Mouse (Mus musculus) forebrain, embryonic 11.5 days (tissue): ENCODE measurements at regions not wholly inside any gene's neighbourhood (a gene's known extent, or its start where the extent isn't known, plus 50 kb on each side); places are given as distances from the start of the nearest gene placed in this dataset.

Source experiments
- ATAC-seq: fragments of 200-750 bp; cut with Nextera tagmentation; replicated peaks from 2 replicates; pipeline ENCODE4 v1.8.0; 2017; ENCODE audit warnings: moderate TSS enrichment; ENCODE audit not compliant: low FRiP score
- DNase-seq: peaks from one replicate; pipeline ENCODE4 v3.0.0-alpha.2; 2017; ENCODE audit warnings: low spot score
- H3K27ac ChIP-seq: fragments of 300-500 bp; sonication (generic); 2 replicates; pipeline ENCODE4 v1.5.1; 2014; ENCODE audit warnings: low read depth, low read length
- H3K27me3 ChIP-seq: fragments of 300-500 bp; sonication (generic); 2 replicates; pipeline ENCODE4 v1.6.1; 2014; ENCODE audit warnings: mild to moderate bottlenecking, low read length, mixed read lengths; ENCODE audit not compliant: control insufficient read depth, insufficient read depth
- H3K36me3 ChIP-seq: fragments of 300-500 bp; sonication (generic); 2 replicates; pipeline ENCODE4 v1.6.1; 2014; ENCODE audit warnings: mild to moderate bottlenecking, low read length, moderate library complexity, mixed read lengths; ENCODE audit not compliant: control insufficient read depth, insufficient read depth
- H3K4me1 ChIP-seq: fragments of 300-500 bp; sonication (generic); replicated peaks from 2 replicates; pipeline ENCODE4 v1.6.1; 2014; ENCODE audit warnings: low read length, mixed read lengths; ENCODE audit not compliant: control insufficient read depth, insufficient read depth
- H3K4me2 ChIP-seq: fragments of 300-500 bp; sonication (generic); 2 replicates; pipeline ENCODE4 v1.6.1; 2014; ENCODE audit warnings: low read depth, mild to moderate bottlenecking, low read length, moderate library complexity, mixed read lengths; ENCODE audit not compliant: severe bottlenecking
- H3K4me3 ChIP-seq: fragments of 300-500 bp; sonication (generic); 2 replicates; pipeline ENCODE4 v1.5.1; 2014; ENCODE audit warnings: low read depth, low read length
- H3K9ac ChIP-seq: fragments of 300-500 bp; sonication (generic); 2 replicates; pipeline ENCODE4 v1.6.1; 2014; ENCODE audit warnings: low read length
- H3K9me3 ChIP-seq: fragments of 300-500 bp; sonication (generic); 2 replicates; pipeline ENCODE4 v1.6.1; 2016; ENCODE audit warnings: low read length, mixed read lengths; ENCODE audit not compliant: control insufficient read depth
- WGBS: fragments of 180-500 bp; shearing (Covaris S2); extraction: QIAGEN DNeasy Blood & Tissue Kit; methylation state at CpG from one replicate; pipeline ENCODE4 v1.1.7; 2014; 5-methylcytosine and 5-hydroxymethylcytosine counted together

DNA sequence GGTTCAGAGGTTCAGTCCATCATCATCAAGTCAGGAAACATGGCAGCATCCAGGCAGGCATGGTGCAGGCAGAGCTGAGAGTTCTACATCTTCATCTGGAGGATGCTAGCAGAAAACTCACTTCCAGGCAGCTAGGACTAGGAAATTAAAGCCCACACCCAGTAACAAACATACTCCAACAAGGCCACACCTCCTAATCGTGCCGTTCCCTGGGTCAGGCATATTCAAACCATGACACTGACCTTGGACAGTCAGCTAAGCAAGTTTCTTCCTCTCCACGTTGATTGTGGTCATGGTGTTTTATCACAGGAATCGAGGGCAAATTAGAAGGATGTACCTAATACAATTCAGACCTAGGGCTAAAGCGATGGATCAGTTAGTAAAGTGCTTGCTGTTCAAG lies 294.5 kb downstream of the Rngtt start:
- Histone ChIP-seq H3K4me2 (no peak overlapping the region), H3K4me3 (no peak overlapping the region), H3K27me3 (no peaks in the 10 kb centered on the region), H3K36me3 (no peaks in the 10 kb centered on the region), H3K9ac (no peak overlapping the region), H3K9me3 (no peaks in the 10 kb centered on the region), H3K27ac (no peak overlapping the region), H3K4me1 (no peaks in the 10 kb centered on the region)
- ATAC-seq (no peak), DNase-seq (no peak)
- WGBS, result 97% methylated on average over 5 of the region's 5 CpGs

DNA sequence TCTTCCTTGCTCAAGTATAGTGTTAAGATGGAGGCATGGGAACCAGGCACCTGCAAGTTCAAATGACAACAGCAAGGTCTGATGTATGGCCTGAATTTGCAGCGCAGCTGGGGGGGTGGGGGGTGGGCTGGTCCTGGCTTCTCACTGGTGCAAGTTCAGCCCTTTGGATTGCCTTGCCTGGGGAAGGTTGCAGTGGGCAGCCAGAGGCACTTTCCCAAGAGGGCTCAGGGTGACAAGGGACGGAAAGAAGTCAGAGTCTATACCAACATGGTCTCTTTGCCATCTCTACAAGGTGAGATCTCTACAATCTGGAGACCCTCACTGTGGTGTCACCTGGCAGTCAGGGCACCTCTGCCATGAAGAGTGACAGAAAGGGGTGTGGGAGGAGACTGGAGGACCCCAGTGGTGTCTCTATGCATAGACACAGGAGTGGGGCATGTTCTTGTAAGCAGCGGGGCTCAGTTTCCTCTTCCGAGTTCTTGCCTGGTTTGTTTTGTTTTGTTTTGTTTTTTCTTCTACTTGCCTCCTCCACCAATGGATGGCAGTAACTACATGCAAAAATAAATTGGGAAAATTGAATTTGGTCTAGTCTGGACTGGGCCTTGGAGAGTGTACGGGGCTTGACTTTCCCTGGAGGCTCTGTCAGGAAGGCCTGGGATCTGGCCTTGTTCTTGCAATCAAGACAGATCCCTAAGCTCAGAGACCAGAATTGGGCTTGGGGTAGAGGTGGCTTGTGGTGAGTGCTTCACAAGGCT lies 284.4 kb upstream of the Cnr1 start:
- H3K4me3 ChIP-seq, result no peak overlapping the region
- H3K27me3 ChIP-seq, result no peaks in the 10 kb centered on the region
- no peak for DNase-seq
- H3K9me3 ChIP-seq, result no peaks in the 10 kb centered on the region
- H3K9ac ChIP-seq, result no peak overlapping the region
- H3K4me1 ChIP-seq, result no peaks in the 10 kb centered on the region
- WGBS, result 89% methylated on average over 5 of the region's 5 CpGs
- no peak overlapping the region for H3K4me2 ChIP-seq
- no peak overlapping the region for H3K27ac ChIP-seq
- ATAC-seq, result no peak
- H3K36me3 ChIP-seq, result no peaks in the 10 kb centered on the region

DNA sequence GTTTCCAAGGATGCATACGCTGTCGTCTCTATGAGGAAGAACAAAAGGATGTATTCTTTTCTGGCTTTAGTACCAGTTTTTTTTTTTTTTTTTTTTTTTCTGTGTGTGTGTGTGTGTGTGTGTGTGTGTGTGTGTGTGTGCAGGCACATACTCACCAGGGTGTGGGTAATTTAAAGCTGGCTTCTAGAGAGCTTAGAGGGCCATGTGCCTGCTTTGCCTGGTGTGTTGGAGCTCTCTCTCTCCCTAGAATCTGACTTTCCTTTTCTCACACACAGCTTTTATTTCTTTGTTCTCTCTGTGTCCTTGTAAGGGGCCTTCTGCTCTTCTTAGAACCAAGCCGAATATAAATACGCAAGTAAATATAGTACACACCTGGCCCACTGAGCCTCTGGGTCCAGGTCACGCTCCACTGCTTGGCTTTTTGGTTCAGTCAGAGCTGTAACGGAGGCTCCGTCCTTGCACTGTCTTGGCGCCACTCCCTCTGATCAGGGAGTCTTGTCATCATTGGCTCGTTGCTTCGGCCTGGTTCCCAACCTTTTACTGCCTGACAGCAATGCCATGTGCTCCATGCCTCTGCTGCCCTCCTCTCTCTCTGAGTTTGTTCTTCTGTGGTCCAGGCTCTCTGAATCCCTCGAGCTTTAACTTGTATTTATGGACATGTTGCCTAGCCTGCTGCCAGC lies 283.7 kb upstream of the Cnr1 start:
- 78% methylated on average over 11 of the region's 11 CpGs for WGBS
- no peak overlapping the region for H3K4me2 ChIP-seq
- H3K9me3 ChIP-seq, result no peaks in the 10 kb centered on the region
- DNase-seq, result no peak
- no peak overlapping the region for H3K4me3 ChIP-seq
- H3K4me1 ChIP-seq, result no peaks in the 10 kb centered on the region
- no peak overlapping the region for H3K27ac ChIP-seq
- peak; percentile 21; the same call in 1 of the 2 replicates for ATAC-seq
- no peaks in the 10 kb centered on the region for H3K36me3 ChIP-seq
- no peak overlapping the region for H3K9ac ChIP-seq
- H3K27me3 ChIP-seq, result no peaks in the 10 kb centered on the region

DNA sequence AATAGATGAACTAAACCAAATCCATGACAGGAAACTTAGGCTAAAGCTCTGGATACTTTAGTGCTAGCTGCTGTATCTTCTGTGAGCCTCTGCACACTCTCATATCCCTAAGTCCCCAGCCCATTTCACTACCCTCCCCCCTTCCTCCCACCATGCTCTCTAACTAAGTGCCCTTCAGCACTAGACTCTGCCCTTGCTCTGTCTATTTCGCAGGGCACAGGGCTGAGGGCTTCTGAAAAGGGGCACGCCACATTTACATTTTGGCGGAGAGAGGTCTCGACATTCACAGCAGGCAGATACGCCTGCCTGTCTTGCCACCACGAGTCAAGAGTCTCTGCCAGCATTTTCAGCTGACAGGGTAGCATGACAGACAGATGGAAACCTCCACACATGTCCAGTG lies 282.5 kb upstream of the Cnr1 start:
- Histone ChIP-seq H3K9ac (no peak overlapping the region), H3K27ac (no peak overlapping the region)

DNA sequence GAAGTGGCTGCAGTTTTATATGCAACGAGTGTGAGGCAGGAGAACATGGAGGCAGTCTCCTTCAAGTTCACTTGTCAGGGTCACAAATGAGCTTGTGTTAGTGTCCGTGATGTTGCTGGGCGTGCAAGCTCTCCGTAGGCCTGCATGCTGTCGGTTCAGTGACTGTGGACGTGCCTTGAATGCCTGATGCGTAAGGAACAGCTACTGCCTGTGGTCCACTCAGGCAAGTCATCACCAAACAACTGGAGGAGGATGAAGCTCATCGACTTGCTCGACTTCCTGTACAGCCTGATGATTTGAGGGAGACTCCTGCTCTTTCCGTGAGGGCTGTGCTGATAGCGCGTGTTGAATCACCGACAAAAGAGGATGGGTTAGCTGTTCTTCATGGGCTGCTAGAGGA lies 281.9 kb upstream of the Cnr1 start:
- Histone ChIP-seq H3K4me1 (no peaks in the 10 kb centered on the region), H3K9ac (no peak overlapping the region), H3K4me3 (no peak overlapping the region), H3K4me2 (no peak overlapping the region), H3K27me3 (no peaks in the 10 kb centered on the region), H3K36me3 (no peaks in the 10 kb centered on the region), H3K27ac (no peak overlapping the region), H3K9me3 (no peaks in the 10 kb centered on the region)
- 89% methylated on average over 13 of the region's 13 CpGs for WGBS
- ATAC-seq (no peak), DNase-seq (no peak)

More for the DNA sequence above, 282.5 kb upstream of the Cnr1 start:
- Histone ChIP-seq H3K9me3 (no peaks in the 10 kb centered on the region), H3K4me1 (no peaks in the 10 kb centered on the region), H3K27me3 (no peaks in the 10 kb centered on the region), H3K4me3 (no peak overlapping the region), H3K4me2 (no peak overlapping the region), H3K36me3 (no peaks in the 10 kb centered on the region)
- ATAC-seq (no peak), DNase-seq (no peak)
- WGBS, result 71% methylated on average over 6 of the region's 6 CpGs

DNA sequence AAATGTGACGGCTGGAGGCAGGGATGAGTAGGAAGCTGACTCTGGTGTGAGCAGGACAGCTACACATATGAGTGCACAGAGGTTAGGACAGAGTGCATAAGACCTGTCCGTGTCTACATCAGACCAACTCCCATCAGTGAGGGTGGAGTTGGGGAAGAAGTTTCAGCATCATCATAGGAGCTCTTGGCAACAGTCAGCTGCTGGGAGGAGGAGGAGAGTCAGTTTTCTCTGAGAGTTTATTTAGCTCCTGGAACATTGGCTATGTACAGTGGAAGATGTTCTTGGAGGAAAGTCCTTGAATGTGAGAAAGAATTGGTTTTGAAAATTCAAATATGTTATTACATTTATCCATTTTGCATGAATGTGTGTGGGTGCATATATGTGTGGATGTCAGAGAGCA lies 279.2 kb upstream of the Cnr1 start:
- Histone ChIP-seq H3K9me3 (no peaks in the 10 kb centered on the region), H3K27ac (no peak overlapping the region), H3K36me3 (no peaks in the 10 kb centered on the region), H3K4me2 (no peak overlapping the region), H3K4me1 (no peaks in the 10 kb centered on the region), H3K9ac (no peak overlapping the region), H3K27me3 (no peaks in the 10 kb centered on the region), H3K4me3 (no peak overlapping the region)
- DNase-seq (no peak), ATAC-seq (no peak)
- 88% methylated on average over 2 of the region's 2 CpGs for WGBS

DNA sequence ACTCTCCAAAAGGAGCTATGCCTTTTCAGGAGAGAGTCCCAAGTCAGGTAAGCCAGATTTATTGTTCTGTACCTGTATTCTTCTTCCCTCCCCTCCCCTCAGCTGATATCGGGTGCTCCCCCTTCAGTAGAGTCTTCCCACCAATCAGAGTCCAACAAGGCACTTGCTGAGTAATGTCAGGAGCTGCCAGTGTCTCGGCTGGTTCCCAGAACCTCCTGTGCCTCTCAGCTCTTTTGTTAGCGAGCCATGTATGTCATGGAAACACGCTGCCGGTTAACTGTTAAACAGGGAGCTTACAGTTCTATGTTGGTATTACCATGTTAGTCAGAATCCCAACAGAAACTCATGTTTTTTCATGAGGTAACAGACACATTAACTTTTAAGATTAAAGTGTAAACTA lies 273.1 kb upstream of the Cnr1 start:
- Histone ChIP-seq H3K36me3 (no peaks in the 10 kb centered on the region), H3K9me3 (no peaks in the 10 kb centered on the region), H3K27ac (no peak overlapping the region), H3K27me3 (no peaks in the 10 kb centered on the region), H3K4me3 (no peak overlapping the region), H3K4me1 (no peaks in the 10 kb centered on the region), H3K9ac (no peak overlapping the region), H3K4me2 (no peak overlapping the region)
- DNase-seq (no peak), ATAC-seq (no peak)
- 81% methylated on average over 5 of the region's 5 CpGs for WGBS

DNA sequence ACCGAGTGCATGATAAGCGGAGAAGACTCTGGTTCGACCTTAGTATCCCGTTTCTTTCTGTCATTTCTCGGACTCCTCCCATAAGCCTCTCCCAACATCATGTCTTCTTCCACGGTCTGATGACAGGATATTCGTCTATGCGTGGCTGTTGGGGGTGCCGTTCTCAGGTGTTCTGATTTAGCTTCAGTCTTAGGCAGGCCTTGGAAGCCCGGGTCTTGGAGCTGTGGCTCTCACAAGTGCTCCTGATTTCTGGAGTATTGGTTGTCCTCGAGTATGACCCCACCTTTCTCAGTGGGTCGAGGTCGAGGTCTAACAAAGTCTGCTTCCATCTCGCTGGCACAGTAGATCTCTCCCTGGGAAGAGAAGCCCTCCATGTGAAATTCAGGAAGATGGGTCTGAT lies 264.6 kb upstream of the Cnr1 start:
- no peaks in the 10 kb centered on the region for H3K9me3 ChIP-seq
- no peak overlapping the region for H3K4me3 ChIP-seq
- 89% methylated on average over 14 of the region's 14 CpGs for WGBS
- no peaks in the 10 kb centered on the region for H3K36me3 ChIP-seq
- no peak overlapping the region for H3K9ac ChIP-seq
- H3K4me2 ChIP-seq, result no peak overlapping the region
- no peak for DNase-seq
- peaks cover 6% of the 10 kb centered on the region for H3K4me1 ChIP-seq
- no peak overlapping the region for H3K27ac ChIP-seq
- no peaks in the 10 kb centered on the region for H3K27me3 ChIP-seq
- no peak for ATAC-seq

DNA sequence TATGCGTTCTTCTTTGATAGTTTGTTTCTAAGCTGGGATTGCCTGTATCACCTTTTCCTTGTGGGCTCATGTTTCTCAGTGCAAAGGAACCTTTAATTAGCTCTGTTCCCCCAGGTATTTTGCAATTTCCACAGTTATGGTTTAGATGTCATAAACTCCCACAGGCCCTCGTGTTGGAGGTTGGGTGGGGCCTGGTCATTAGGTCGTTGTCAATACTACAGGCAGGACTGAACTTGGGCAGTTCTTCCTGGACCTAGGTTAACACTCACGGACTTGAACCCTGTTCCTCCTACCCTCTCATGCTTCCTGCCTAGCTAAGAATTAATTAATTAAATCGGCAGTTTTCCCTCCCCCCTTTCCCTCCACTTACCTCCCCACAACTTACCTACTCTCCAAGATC lies 263.8 kb upstream of the Cnr1 start:
- no peaks in the 10 kb centered on the region for H3K9me3 ChIP-seq
- H3K9ac ChIP-seq, result no peak overlapping the region
- no peak for ATAC-seq
- H3K4me1 ChIP-seq, result peaks cover 6% of the 10 kb centered on the region
- H3K36me3 ChIP-seq, result no peaks in the 10 kb centered on the region
- DNase-seq, result no peak
- WGBS, result 85% methylated on average over 5 of the region's 5 CpGs
- H3K27ac ChIP-seq, result no peak overlapping the region
- no peak overlapping the region for H3K4me3 ChIP-seq
- H3K4me2 ChIP-seq, result no peak overlapping the region
- H3K27me3 ChIP-seq, result no peaks in the 10 kb centered on the region
